Mouse (Mus musculus) hindbrain, postnatal 0 days (tissue): ENCODE measurements around the gene Utp20. TPM values are rescaled to one million over a fixed set of nuclear protein-coding genes. Genes with fewer than 3 reads are reported as not detected.

Experiments used
- ATAC-seq: fragments of 200-750 bp; cut with Nextera tagmentation; 2 replicates; pipeline ENCODE4 v1.8.0; 2017; ENCODE audit warnings: mild to moderate bottlenecking, moderate TSS enrichment, moderate library complexity
- DNase-seq: peaks from one replicate; pipeline ENCODE4 v3.0.0-alpha.2; 2015; ENCODE audit warnings: low spot score
- H3K27ac ChIP-seq: fragments of 300-500 bp; sonication (generic); 2 replicates; pipeline ENCODE4 v1.5.1; 2014; ENCODE audit warnings: mild to moderate bottlenecking
- H3K27me3 ChIP-seq: fragments of 300-500 bp; sonication (generic); 2 replicates; pipeline ENCODE4 v1.6.1; 2014; ENCODE audit warnings: low read length, mixed read lengths; ENCODE audit not compliant: insufficient read depth
- H3K36me3 ChIP-seq: fragments of 300-500 bp; sonication (generic); 2 replicates; pipeline ENCODE4 v1.6.1; 2014; ENCODE audit warnings: low read length, mixed read lengths; ENCODE audit not compliant: insufficient read depth
- H3K4me1 ChIP-seq: fragments of 300-500 bp; sonication (generic); 2 replicates; pipeline ENCODE4 v1.6.1; 2014; ENCODE audit warnings: antibody characterized with exemption, low read length, mixed read lengths; ENCODE audit not compliant: insufficient read depth
- H3K4me2 ChIP-seq: fragments of 300-500 bp; sonication (generic); 2 replicates; pipeline ENCODE4 v1.6.1; 2014; ENCODE audit warnings: low read depth, mild to moderate bottlenecking, low read length, moderate library complexity, mixed read lengths
- H3K4me3 ChIP-seq: fragments of 300-500 bp; sonication (generic); 2 replicates; pipeline ENCODE4 v1.5.1; 2014; ENCODE audit warnings: low read length
- H3K9ac ChIP-seq: fragments of 300-500 bp; sonication (generic); replicated peaks from 2 replicates; pipeline ENCODE4 v1.6.1; 2014; ENCODE audit warnings: mild to moderate bottlenecking, low read length, moderate library complexity, mixed read lengths
- H3K9me3 ChIP-seq: fragments of 300-500 bp; sonication (generic); 2 replicates; pipeline ENCODE4 v1.6.1; 2016; ENCODE audit warnings: low read length, mixed read lengths
- CTCF ChIP-seq: IDR thresholded peaks from 2 replicates; pipeline ENCODE4 v1.5.1; 2016; ENCODE audit warnings: antibody characterized with exemption, control low read depth, low read depth
- WGBS: fragments of 180-500 bp; shearing (Covaris S2); extraction: QIAGEN DNeasy Blood & Tissue Kit; methylation state at CpG from one replicate; pipeline ENCODE4 v1.1.7; 2014; 5-methylcytosine and 5-hydroxymethylcytosine counted together
- polyA plus RNA-seq: library from polyadenylated mRNA; unstranded; fragments of >200 nt; fragmentation: Nextera tagmentation; extraction: Ambion mirVana; gene quantifications from 2 replicates; pipeline ENCODE4 v1.2.1, GENCODE M21; 2015
- total RNA-seq: library from RNA; depleted of rRNA; stranded (reverse); fragments of >200 nt; gene quantifications from 2 replicates; pipeline ENCODE4 v1.2.3, GENCODE M21; 2014

Utp20 gene
- total and polyA plus RNA-seq, 2 experiments from 2014 or later, result 4.7 to 9.1 TPM

GRCm38 (mm10) chr10:88732309-88732622 is 94.3 kb downstream of the Utp20 start:
- TF ChIP-seq CTCF, result no peak
- Histone ChIP-seq H3K9me3 (no peaks in the 10 kb centered on the region), H3K4me2 (peak overlapping the region; percentile 95), H3K27ac (no peak overlapping the region), H3K27me3 (no peaks in the 10 kb centered on the region), H3K36me3 (no peaks in the 10 kb centered on the region; the same call in 1 of the 2 replicates), H3K4me1 (peaks cover 7% of the 10 kb centered on the region; the same call in 1 of the 2 replicates), H3K4me3 (peak overlapping the region; percentile 95), H3K9ac (peak overlapping the region; percentile 92)
- no peak for ATAC-seq
- WGBS, result 17% methylated on average over 6 of the region's 6 CpGs
- DNase-seq, result no peak

- DNase-seq, result peak; percentile 26
Observed at GRCm38 (mm10) chr10:88731496-88732308, 94.9 kb downstream of the Utp20 start.

GRCm38 (mm10) chr10:88730571-88731495 is 95.8 kb downstream of the Utp20 start, which contains the start of gene Arl1:
Arl1 (plus strand) TSS chr10:88730858.
- Histone ChIP-seq H3K27ac (peak within 1 kb of the TSS; percentile 76), H3K9me3 (no peaks in the 10 kb centered on the region), H3K36me3 (no peaks in the 10 kb centered on the region), H3K4me2 (peak within 1 kb of the TSS; percentile 95), H3K4me3 (peak within 1 kb of the TSS; percentile 95), H3K4me1 (peaks cover 7% of the 10 kb centered on the region; the same call in 1 of the 2 replicates), H3K9ac (peak within 1 kb of the TSS; percentile 92), H3K27me3 (no peaks in the 10 kb centered on the region)
- peak; percentile 37 for TF ChIP-seq CTCF
- under 1% methylated on average over 65 of the region's 65 CpGs for WGBS
- DNase-seq (peak; percentile 96), ATAC-seq (peak; percentile 97)

More at GRCm38 (mm10) chr10:88731496-88732308, 94.9 kb downstream of the Utp20 start:
- H3K4me2 ChIP-seq, result peak overlapping the region; percentile 95
- TF ChIP-seq CTCF, result no peak
- peak overlapping the region; percentile 92 for H3K9ac ChIP-seq
- H3K4me3 ChIP-seq, result peak overlapping the region; percentile 95
- WGBS, result 2% methylated on average over 61 of the region's 61 CpGs
- no peaks in the 10 kb centered on the region for H3K9me3 ChIP-seq
- peak; percentile 48 for ATAC-seq
- H3K27me3 ChIP-seq, result no peaks in the 10 kb centered on the region
- peaks cover 7% of the 10 kb centered on the region; the same call in 1 of the 2 replicates for H3K4me1 ChIP-seq
- H3K27ac ChIP-seq, result peak overlapping the region; percentile 76
- no peaks in the 10 kb centered on the region; the same call in 1 of the 2 replicates for H3K36me3 ChIP-seq

- Histone ChIP-seq H3K27me3 (no peaks in the 10 kb centered on the region), H3K9me3 (no peaks in the 10 kb centered on the region), H3K4me1 (peaks cover 7% of the 10 kb centered on the region; the same call in 1 of the 2 replicates), H3K4me2 (no peak overlapping the region), H3K27ac (no peak overlapping the region), H3K36me3 (no peaks in the 10 kb centered on the region), H3K9ac (no peak overlapping the region), H3K4me3 (no peak overlapping the region)
- WGBS, result 72% methylated on average over 8 of the region's 8 CpGs
- ATAC-seq (no peak), DNase-seq (no peak)
- no peak for TF ChIP-seq CTCF
Observed at GRCm38 (mm10) chr10:88728166-88728565, 98.4 kb downstream of the Utp20 start.

- TF ChIP-seq CTCF, result peak; percentile 83
- Histone ChIP-seq H3K27ac (no peak overlapping the region), H3K9ac (no peak overlapping the region), H3K9me3 (no peaks in the 10 kb centered on the region), H3K36me3 (no peaks in the 10 kb centered on the region), H3K4me3 (no peak overlapping the region), H3K4me2 (no peak overlapping the region), H3K4me1 (peaks cover 2% of the 10 kb centered on the region; the same call in 1 of the 2 replicates), H3K27me3 (no peaks in the 10 kb centered on the region)
- ATAC-seq (no peak), DNase-seq (peak; percentile 76)
- 67% methylated on average over 1 of the region's 1 CpGs for WGBS
Observed at GRCm38 (mm10) chr10:88727128-88727527, 99.5 kb downstream of the Utp20 start.

DNA sequence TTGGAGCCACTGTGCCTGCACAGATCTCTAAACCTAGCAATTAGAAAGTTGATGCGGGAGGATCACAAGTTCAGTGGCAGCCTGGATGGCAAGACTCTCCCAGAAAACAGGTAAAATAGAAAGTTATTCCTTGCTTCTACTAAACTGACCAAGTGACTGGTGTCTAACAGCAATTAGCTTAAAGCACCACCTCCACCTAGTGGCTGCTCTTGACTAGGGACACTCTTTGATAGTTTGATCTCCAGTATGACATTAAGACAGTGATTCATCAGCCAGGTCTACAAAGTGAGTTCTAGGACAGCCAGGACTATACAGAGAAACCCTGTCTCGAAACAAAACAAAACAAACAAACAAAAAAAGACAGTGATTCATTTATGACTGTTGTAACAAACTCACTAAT is 101.3 kb downstream of the Utp20 start:
- H3K4me2 ChIP-seq, result no peak overlapping the region
- ATAC-seq (no peak), DNase-seq (peak; percentile 62)
- H3K36me3 ChIP-seq, result no peaks in the 10 kb centered on the region
- H3K27ac ChIP-seq, result no peak overlapping the region
- no peaks in the 10 kb centered on the region for H3K27me3 ChIP-seq
- H3K4me1 ChIP-seq, result no peaks in the 10 kb centered on the region
- peak; percentile 71 for TF ChIP-seq CTCF
- no peaks in the 10 kb centered on the region for H3K9me3 ChIP-seq
- H3K9ac ChIP-seq, result no peak overlapping the region
- H3K4me3 ChIP-seq, result no peak overlapping the region
- WGBS, result 64% methylated on average over 2 of the region's 2 CpGs
